Mouse (Mus musculus) olfactory bulb, adult 2 months (tissue): ENCODE measurements around the gene Rnps1. TPM values are rescaled to one million over a fixed set of nuclear protein-coding genes. Genes with fewer than 3 reads are reported as not detected.

ENCODE experiments used
- H3K27ac ChIP-seq: fragments of 200-500 bp; 2 replicates; pipeline ENCODE4 v1.5.1; 2012; ENCODE audit warnings: low read depth, low read length; ENCODE audit not compliant: insufficient read depth
- H3K4me1 ChIP-seq: fragments of 200-500 bp; 2 replicates; pipeline ENCODE4 v1.6.1; 2012; ENCODE audit warnings: low read length; ENCODE audit not compliant: control insufficient read depth, insufficient read depth
- H3K4me3 ChIP-seq: fragments of 200-500 bp; 2 replicates; pipeline ENCODE4 v1.5.1; 2012; ENCODE audit warnings: mild to moderate bottlenecking, low read depth, low read length, moderate library complexity; ENCODE audit not compliant: insufficient read depth
- CTCF ChIP-seq: fragments of 200-500 bp; IDR thresholded peaks from 2 replicates; pipeline ENCODE4 v1.5.1; 2012; ENCODE audit warnings: low read depth, mild to moderate bottlenecking, low read length, moderate library complexity; ENCODE audit not compliant: insufficient read depth
- POLR2A ChIP-seq: fragments of 200-500 bp; IDR thresholded peaks from 2 replicates; pipeline ENCODE4 v1.6.1; 2012; ENCODE audit warnings: mild to moderate bottlenecking, low read depth, low read length, moderate library complexity; ENCODE audit not compliant: insufficient read depth
- WGBS: fragments of 180-500 bp; shearing (Covaris S2); methylation state at CpG from one replicate; pipeline ENCODE4 v1.1.7; 2018; 5-methylcytosine and 5-hydroxymethylcytosine counted together
- polyA plus RNA-seq: library from polyadenylated mRNA; stranded (reverse); fragments of >200 nt; gene quantifications from 2 replicates; pipeline ENCODE4 v1.2.4, GENCODE M21; 2012; ENCODE audit warnings: low replicate concordance; ENCODE audit not compliant: missing spikeins, insufficient read depth, insufficient read length

Rnps1 gene
- polyA plus RNA-seq, 1 experiment = not detected

DNA sequence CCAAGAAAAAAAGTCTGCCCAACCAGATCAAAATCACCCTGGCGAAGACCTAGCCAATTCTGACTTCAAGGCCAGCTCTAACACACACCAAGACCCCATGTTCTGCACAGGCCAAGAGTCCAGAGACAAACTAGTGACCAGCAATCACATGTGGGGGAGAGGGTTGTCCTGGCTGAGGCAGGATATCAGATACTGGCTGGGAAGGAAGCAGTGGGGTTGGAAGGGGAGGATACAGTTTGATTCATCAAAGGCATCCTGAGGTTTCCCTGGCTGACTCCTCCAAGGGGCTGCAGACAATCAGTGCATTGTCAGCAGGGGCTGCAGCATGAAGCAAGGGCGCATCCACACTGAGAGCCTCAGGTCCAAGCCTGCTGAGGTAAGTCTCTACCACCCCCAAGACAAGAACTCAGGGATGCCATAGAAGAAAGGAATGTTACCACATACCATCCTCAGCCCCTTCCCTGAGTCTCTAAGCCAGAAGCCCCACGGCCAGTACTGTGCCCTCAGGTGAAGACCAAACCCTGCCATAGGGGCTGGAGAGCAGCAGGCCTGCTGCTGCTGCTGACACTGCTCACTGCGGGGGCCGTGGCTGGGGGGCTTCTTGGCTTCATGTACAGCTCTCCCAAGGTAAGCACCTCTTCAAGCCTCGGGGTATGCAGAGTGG, 59.4 kb downstream of the Rnps1 start, which contains the start of gene Bricd5:
TSS of gene Bricd5 (plus strand) at position 273 of the 664 bp plus-strand sequence.
- H3K27ac ChIP-seq = peak within 1 kb of the TSS; percentile 75
- no peak for TF ChIP-seq POLR2A
- TF ChIP-seq CTCF = no peak
- WGBS = 77% methylated on average over 6 of the region's 6 CpGs
- H3K4me3 ChIP-seq = peak within 1 kb of the TSS; percentile 19; the same call in 1 of the 2 replicates
- peaks cover 44% of the 10 kb centered on the region for H3K4me1 ChIP-seq

DNA sequence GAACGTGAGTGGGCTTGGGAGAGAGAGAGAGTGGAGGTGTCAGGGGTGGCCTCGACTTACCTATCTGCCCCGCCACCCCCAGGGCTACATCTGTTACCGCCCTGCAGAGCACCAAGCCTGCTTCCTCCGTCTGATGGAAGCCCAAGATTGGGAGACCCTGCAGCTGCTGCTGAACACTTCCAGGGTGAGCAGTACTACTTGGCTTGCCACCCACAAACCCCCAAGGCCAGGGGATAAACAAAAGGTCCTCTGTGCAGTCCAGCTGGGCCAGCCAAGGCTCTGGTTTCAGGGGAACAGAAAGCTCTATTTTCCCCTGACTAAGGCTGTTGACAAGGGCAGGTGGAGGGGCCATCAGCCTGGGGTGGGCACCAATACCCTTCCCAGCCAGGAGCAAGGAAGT, 60.2 kb downstream of the Rnps1 start:
- H3K4me1 ChIP-seq = peaks cover 44% of the 10 kb centered on the region
- WGBS = 39% methylated on average over 5 of the region's 5 CpGs
- peak overlapping the region; percentile 75; the same call in 1 of the 2 replicates for H3K27ac ChIP-seq
- H3K4me3 ChIP-seq = no peak overlapping the region
- TF ChIP-seq CTCF (no peak), POLR2A (no peak)

Other genes with a start within 250 kb of the Rnps1 start
- 528 TPM in 1 of 2 replicates, not detected in the other for gene Atp6v0c, start 244.9 kb upstream of the Rnps1 start, polyA plus RNA-seq
- not detected in 2 replicates for gene Tbc1d24, start 209.0 kb upstream of the Rnps1 start, polyA plus RNA-seq
- not detected in 2 replicates for gene Ntn3, start 205.0 kb upstream of the Rnps1 start, polyA plus RNA-seq
- gene Tedc2, start 193.7 kb upstream of the Rnps1 start, polyA plus RNA-seq = not detected in 2 replicates
- gene Ccnf, start 163.1 kb upstream of the Rnps1 start, polyA plus RNA-seq = not detected in 2 replicates
- gene Abca17, start 63.5 kb upstream of the Rnps1 start, polyA plus RNA-seq = not detected in 2 replicates
- 91.3 TPM in 1 of 2 replicates, not detected in the other for gene Abca3, start 62.6 kb upstream of the Rnps1 start, polyA plus RNA-seq
- not detected in 2 replicates for gene Eci1, start 12.1 kb downstream of the Rnps1 start, polyA plus RNA-seq
- gene Dnase1l2, start 28.5 kb downstream of the Rnps1 start, polyA plus RNA-seq = not detected in 2 replicates
- gene E4f1, start 55.7 kb downstream of the Rnps1 start, polyA plus RNA-seq = not detected in 2 replicates
- gene Pgp, start 55.8 kb downstream of the Rnps1 start, polyA plus RNA-seq = not detected in 2 replicates
- gene Bricd5, start 59.3 kb downstream of the Rnps1 start, polyA plus RNA-seq = not detected in 2 replicates
- gene Mlst8, start 64.5 kb downstream of the Rnps1 start, polyA plus RNA-seq = not detected in 2 replicates
- gene Caskin1, start 74.0 kb downstream of the Rnps1 start, polyA plus RNA-seq = not detected in 2 replicates
- not detected in 2 replicates for gene Traf7, start 113.4 kb downstream of the Rnps1 start, polyA plus RNA-seq
- gene Rab26, start 119.6 kb downstream of the Rnps1 start, polyA plus RNA-seq = not detected in 2 replicates
- not detected in 2 replicates for gene Pkd1, start 135.3 kb downstream of the Rnps1 start, polyA plus RNA-seq
- gene Tsc2, start 218.1 kb downstream of the Rnps1 start, polyA plus RNA-seq = 286 TPM in 1 of 2 replicates, not detected in the other
- gene Nthl1, start 218.1 kb downstream of the Rnps1 start, polyA plus RNA-seq = not detected in 2 replicates
- gene Slc9a3r2, start 235.8 kb downstream of the Rnps1 start, polyA plus RNA-seq = not detected in 2 replicates
- gene Npw, start 243.9 kb downstream of the Rnps1 start, polyA plus RNA-seq = not detected in 2 replicates